Mouse (Mus musculus): ENCODE data around the gene C77080.

DNA sequence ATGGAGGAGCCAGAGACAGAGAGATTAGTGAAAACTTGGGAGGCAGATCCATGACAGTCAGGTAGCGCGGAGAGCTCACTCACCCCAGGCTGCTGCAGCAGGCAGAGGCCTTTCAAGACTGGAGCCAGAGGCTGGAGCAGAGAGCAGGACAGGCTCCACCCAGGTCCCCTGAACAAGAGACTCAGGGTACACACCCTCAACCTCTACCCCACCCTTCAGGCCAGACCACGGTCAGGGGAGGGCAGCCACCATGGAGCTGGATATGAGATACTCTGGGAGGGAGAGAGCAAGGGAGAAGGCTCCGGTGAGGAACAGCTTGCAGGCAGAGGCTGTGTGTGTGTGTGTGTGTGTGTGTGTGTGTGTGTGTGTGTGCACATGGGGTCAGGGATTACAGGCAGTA lies 5.0 kb upstream of the C77080 start:
- TF ChIP-seq CTCF (IDR thresholded peaks at IDR 0.05; ENCODE audit: low read depth, low read length) (no peak), POLR2A (IDR thresholded peaks at IDR 0.05; ENCODE audit: extremely low read depth, insufficient read depth, low read length) (no peak)
